Mouse (Mus musculus): ENCODE measurements at regions not wholly inside any gene's neighbourhood (a gene's known extent, or its start where the extent isn't known, plus 50 kb on each side); places are given as distances from the start of the nearest gene placed in this dataset.

DNA sequence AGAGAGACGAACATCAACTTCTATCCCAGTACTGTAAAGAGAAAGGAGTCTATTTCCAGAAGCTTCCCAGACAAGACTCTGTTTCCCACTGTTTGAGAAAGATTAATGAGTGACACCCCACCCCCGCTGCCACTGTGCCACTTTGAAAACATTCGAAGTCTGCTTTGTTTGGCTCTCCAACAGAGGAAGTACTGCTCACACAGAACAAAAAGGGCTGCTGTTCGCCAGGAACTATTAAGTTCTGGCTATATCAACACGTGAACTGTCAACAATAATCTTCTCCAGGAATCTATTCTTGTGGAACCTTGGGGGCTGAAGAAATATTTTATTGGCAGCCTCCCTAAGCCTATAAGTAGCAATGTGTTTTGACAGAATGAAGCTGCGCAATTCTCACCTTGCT lies 144.7 kb upstream of the Flrt2 start:
- TF ChIP-seq CTCF (IDR thresholded peaks at IDR 0.05; ENCODE audit: low read depth) (no peak), EP300 (IDR thresholded peaks at IDR 0.05; ENCODE audit: low read depth) (no peak)

All from liver, embryonic 14.5 days (tissue).